Mouse (Mus musculus): ENCODE results near the gene Rnd1. TPM values are rescaled to one million over a fixed set of nuclear protein-coding genes. Genes with fewer than 3 reads are reported as not detected.

Gene Rnd1
- polyA plus RNA-seq, 1 experiment from 2014 or later = 3.9 TPM

GRCm38 (mm10) chr15:98652174-98652573, 25.1 kb downstream of the Rnd1 start:
- no peaks in the 10 kb centered on the region for H3K27me3 ChIP-seq
- no peaks in the 10 kb centered on the region for H3K9me3 ChIP-seq
- no peak overlapping the region for H3K4me3 ChIP-seq (replicated peaks)
- WGBS = 93% methylated on average over 8 of the region's 8 CpGs
- no peaks in the 10 kb centered on the region for H3K4me1 ChIP-seq
- H3K4me2 ChIP-seq = no peak overlapping the region
- no peak overlapping the region for H3K27ac ChIP-seq
- peaks cover 98% of the 10 kb centered on the region for H3K36me3 ChIP-seq (replicated peaks)
- H3K9ac ChIP-seq = no peak overlapping the region
- ATAC-seq (ENCODE audit: low FRiP score) = no peak

- H3K9me3 ChIP-seq = no peaks in the 10 kb centered on the region
- H3K36me3 ChIP-seq (replicated peaks) = peaks cover 98% of the 10 kb centered on the region
- H3K4me1 ChIP-seq = no peaks in the 10 kb centered on the region
- H3K27me3 ChIP-seq = no peaks in the 10 kb centered on the region
- H3K27ac ChIP-seq = no peak overlapping the region
- no peak overlapping the region for H3K9ac ChIP-seq
- H3K4me2 ChIP-seq = no peak overlapping the region
- ATAC-seq (ENCODE audit: low FRiP score) = no peak
- H3K4me3 ChIP-seq (replicated peaks) = no peak overlapping the region
- WGBS = 91% methylated on average over 15 of the region's 15 CpGs
These were observed 25.8 kb downstream of the Rnd1 start for GRCm38 (mm10) chr15:98651431-98651830.

- 92% methylated on average over 3 of the region's 3 CpGs for WGBS
- Histone ChIP-seq H3K27ac (no peak overlapping the region), H3K9me3 (no peaks in the 10 kb centered on the region), H3K4me3 (replicated peaks) (no peak overlapping the region), H3K4me2 (no peak overlapping the region), H3K4me1 (no peaks in the 10 kb centered on the region), H3K27me3 (no peaks in the 10 kb centered on the region), H3K36me3 (replicated peaks) (peaks cover 99% of the 10 kb centered on the region), H3K9ac (no peak overlapping the region)
- ATAC-seq (ENCODE audit: low FRiP score) = no peak
These were observed 29.2 kb downstream of the Rnd1 start for GRCm38 (mm10) chr15:98648071-98648470.

- no peak overlapping the region for H3K27ac ChIP-seq
- WGBS = 90% methylated on average over 10 of the region's 10 CpGs
- no peaks in the 10 kb centered on the region for H3K27me3 ChIP-seq
- no peak overlapping the region for H3K4me3 ChIP-seq (replicated peaks)
- H3K4me1 ChIP-seq = no peaks in the 10 kb centered on the region
- H3K4me2 ChIP-seq = no peak overlapping the region
- no peak overlapping the region for H3K9ac ChIP-seq
- ATAC-seq (ENCODE audit: low FRiP score) = no peak
- no peaks in the 10 kb centered on the region for H3K9me3 ChIP-seq
- H3K36me3 ChIP-seq (replicated peaks) = peaks cover 98% of the 10 kb centered on the region
These were observed 30.0 kb downstream of the Rnd1 start for GRCm38 (mm10) chr15:98647308-98647707.

DNA sequence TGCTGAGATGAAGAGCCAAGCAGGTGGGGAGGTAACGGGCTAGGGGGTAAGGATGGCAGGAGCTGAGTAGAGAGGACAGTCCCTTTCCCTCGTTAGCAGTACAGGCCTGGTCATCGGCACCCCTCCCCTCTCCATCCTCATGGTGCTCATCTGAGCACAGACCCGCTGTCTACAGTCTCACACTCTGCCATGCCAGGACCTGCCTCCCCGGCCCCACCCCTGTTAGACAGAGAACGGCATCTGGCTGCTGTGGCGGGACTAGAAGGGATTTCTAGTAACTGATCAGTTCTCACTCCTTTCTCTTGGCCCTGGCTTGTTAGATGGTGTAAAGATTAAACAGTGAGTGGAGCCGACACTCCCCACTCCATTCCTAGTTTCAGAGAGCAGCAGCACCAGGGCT, 30.5 kb downstream of the Rnd1 start:
- no peak for ATAC-seq (ENCODE audit: low FRiP score)
- 86% methylated on average over 8 of the region's 8 CpGs for WGBS
- peaks cover 98% of the 10 kb centered on the region for H3K36me3 ChIP-seq (replicated peaks)

DNA sequence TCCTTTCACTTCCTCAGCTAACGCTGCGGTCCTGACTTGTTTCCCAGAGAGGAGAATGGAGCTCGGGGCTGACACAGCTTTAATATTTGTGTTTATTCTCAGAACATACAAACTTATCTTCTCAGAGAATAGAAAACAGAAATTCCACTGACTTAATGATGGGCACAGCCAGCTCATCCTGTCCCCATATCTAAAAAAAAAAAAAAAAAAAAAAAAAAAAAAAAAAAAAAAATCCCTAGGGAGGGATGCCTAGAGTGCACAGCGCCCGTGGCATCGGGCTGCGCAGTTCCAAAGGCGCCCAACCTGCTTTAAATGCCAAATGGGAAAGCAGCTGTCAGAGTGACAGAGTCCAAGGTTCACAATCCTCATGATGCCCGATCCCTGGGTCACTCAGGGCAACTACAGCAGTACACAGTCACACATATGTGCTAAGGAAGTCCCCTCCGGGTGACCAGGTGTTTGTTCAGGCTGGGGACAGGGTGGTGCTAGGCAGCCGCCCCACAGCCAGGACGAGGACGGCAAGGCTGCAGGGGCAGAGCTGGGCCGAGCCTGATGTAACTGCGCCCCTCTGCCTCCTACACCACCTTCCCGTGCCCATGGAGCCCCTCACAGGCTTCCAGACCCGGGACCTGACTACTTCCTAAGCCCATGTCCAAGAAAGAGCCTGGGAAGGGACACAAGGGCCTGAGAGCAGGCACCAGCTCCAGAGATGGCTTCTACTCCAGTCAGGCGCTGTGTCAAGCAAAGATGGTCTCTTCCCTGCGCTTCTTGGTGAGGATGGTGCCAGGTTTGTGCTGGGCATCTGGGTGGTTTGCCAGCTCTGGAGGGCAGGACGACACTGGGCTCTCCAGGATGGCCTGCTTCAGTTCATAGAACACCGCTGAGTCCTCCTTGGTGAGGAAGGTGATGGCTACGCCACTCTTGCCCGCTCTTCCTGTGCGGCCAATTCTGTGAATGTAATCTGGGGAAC, 31.9 kb downstream of the Rnd1 start:
- no peaks in the 10 kb centered on the region for H3K9me3 ChIP-seq
- no peak overlapping the region for H3K9ac ChIP-seq
- peaks cover 98% of the 10 kb centered on the region for H3K36me3 ChIP-seq (replicated peaks)
- peak; percentile 13; the same call in 1 of the 2 replicates for ATAC-seq (ENCODE audit: low FRiP score)
- H3K27ac ChIP-seq = no peak overlapping the region
- H3K4me3 ChIP-seq (replicated peaks) = no peak overlapping the region
- H3K4me1 ChIP-seq = no peaks in the 10 kb centered on the region
- H3K4me2 ChIP-seq = no peak overlapping the region
- H3K27me3 ChIP-seq = no peaks in the 10 kb centered on the region
- 92% methylated on average over 24 of the region's 24 CpGs for WGBS

More for the DNA sequence above, 30.5 kb downstream of the Rnd1 start:
- H3K4me3 ChIP-seq (replicated peaks) = no peak overlapping the region
- no peaks in the 10 kb centered on the region for H3K27me3 ChIP-seq
- H3K4me2 ChIP-seq = no peak overlapping the region
- no peak overlapping the region for H3K27ac ChIP-seq
- no peaks in the 10 kb centered on the region for H3K4me1 ChIP-seq
- no peak overlapping the region for H3K9ac ChIP-seq
- no peaks in the 10 kb centered on the region for H3K9me3 ChIP-seq

GRCm38 (mm10) chr15:98644406-98644805, 32.9 kb downstream of the Rnd1 start:
- Histone ChIP-seq H3K27ac (no peak overlapping the region), H3K4me1 (no peaks in the 10 kb centered on the region), H3K9ac (no peak overlapping the region), H3K4me3 (replicated peaks) (no peak overlapping the region), H3K4me2 (no peak overlapping the region), H3K9me3 (no peaks in the 10 kb centered on the region), H3K36me3 (replicated peaks) (peaks cover 98% of the 10 kb centered on the region), H3K27me3 (0 out of 2 replicates have a peak, but pooled peaks cover 3% of the 10 kb centered on the region)
- WGBS = 93% methylated on average over 12 of the region's 12 CpGs
- ATAC-seq (ENCODE audit: low FRiP score) = no peak

- H3K4me1 ChIP-seq = peaks cover 27% of the 10 kb centered on the region
- no peaks in the 10 kb centered on the region for H3K9me3 ChIP-seq
- H3K27me3 ChIP-seq = peaks cover 22% of the 10 kb centered on the region
- H3K4me2 ChIP-seq = no peak overlapping the region
- 31% methylated on average over 8 of the region's 8 CpGs for WGBS
- H3K9ac ChIP-seq = no peak overlapping the region
- ATAC-seq (ENCODE audit: low FRiP score) = no peak
- no peak overlapping the region for H3K27ac ChIP-seq
- peaks cover 57% of the 10 kb centered on the region for H3K36me3 ChIP-seq (replicated peaks)
- H3K4me3 ChIP-seq (replicated peaks) = no peak overlapping the region
These were observed 37.1 kb downstream of the Rnd1 start for GRCm38 (mm10) chr15:98640157-98640556.

- H3K9ac ChIP-seq = no peak overlapping the region
- peak overlapping the region; percentile 90; the same call in 1 of the 2 replicates for H3K4me2 ChIP-seq
These were observed 40.1 kb downstream of the Rnd1 start for GRCm38 (mm10) chr15:98637155-98637554.

GRCm38 (mm10) chr15:98636517-98636916, 40.7 kb downstream of the Rnd1 start:
- Histone ChIP-seq H3K9ac (peak overlapping the region; percentile 94), H3K27me3 (peaks cover 46% of the 10 kb centered on the region), H3K4me2 (peak overlapping the region; percentile 90), H3K4me1 (peaks cover 54% of the 10 kb centered on the region), H3K9me3 (no peaks in the 10 kb centered on the region), H3K27ac (no peak overlapping the region), H3K4me3 (replicated peaks) (peak overlapping the region; percentile 80), H3K36me3 (replicated peaks) (peaks cover 23% of the 10 kb centered on the region)
- 45% methylated on average over 5 of the region's 5 CpGs for WGBS
- ATAC-seq (ENCODE audit: low FRiP score) = no peak

More at GRCm38 (mm10) chr15:98637155-98637554, 40.1 kb downstream of the Rnd1 start:
- H3K9me3 ChIP-seq = no peaks in the 10 kb centered on the region
- no peak for ATAC-seq (ENCODE audit: low FRiP score)
- H3K4me3 ChIP-seq (replicated peaks) = no peak overlapping the region
- H3K4me1 ChIP-seq = peaks cover 48% of the 10 kb centered on the region
- no peak overlapping the region for H3K27ac ChIP-seq
- H3K27me3 ChIP-seq = peaks cover 41% of the 10 kb centered on the region
- WGBS = 22% methylated on average over 3 of the region's 3 CpGs
- H3K36me3 ChIP-seq (replicated peaks) = peaks cover 29% of the 10 kb centered on the region

- Histone ChIP-seq H3K9me3 (no peaks in the 10 kb centered on the region), H3K27me3 (peaks cover 58% of the 10 kb centered on the region), H3K4me2 (peak overlapping the region; percentile 90), H3K4me3 (replicated peaks) (peak overlapping the region; percentile 80), H3K36me3 (replicated peaks) (peaks cover 11% of the 10 kb centered on the region), H3K9ac (peak overlapping the region; percentile 94), H3K27ac (peak overlapping the region; percentile 96), H3K4me1 (peaks cover 64% of the 10 kb centered on the region)
- under 1% methylated on average over 21 of the region's 21 CpGs for WGBS
- ATAC-seq (ENCODE audit: low FRiP score) = peak; percentile 1; the same call in 1 of the 2 replicates
These were observed 41.9 kb downstream of the Rnd1 start for GRCm38 (mm10) chr15:98635291-98635841.

GRCm38 (mm10) chr15:98634541-98635081, 42.6 kb downstream of the Rnd1 start:
- no peaks in the 10 kb centered on the region for H3K9me3 ChIP-seq
- peaks cover 4% of the 10 kb centered on the region for H3K36me3 ChIP-seq (replicated peaks)
- H3K4me2 ChIP-seq = peak overlapping the region; percentile 90
- H3K9ac ChIP-seq = peak overlapping the region; percentile 94
- H3K4me3 ChIP-seq (replicated peaks) = peak overlapping the region; percentile 80
- H3K4me1 ChIP-seq = peaks cover 64% of the 10 kb centered on the region
- ATAC-seq (ENCODE audit: low FRiP score) = peak; percentile 82
- 2% methylated on average over 60 of the region's 65 CpGs for WGBS
- H3K27me3 ChIP-seq = peaks cover 64% of the 10 kb centered on the region
- peak overlapping the region; percentile 96 for H3K27ac ChIP-seq
